Mouse (Mus musculus) hindbrain, postnatal 0 days (tissue): ENCODE data around the gene Pnrc2. TPM values are rescaled to one million over a fixed set of nuclear protein-coding genes. Genes with fewer than 3 reads are reported as not detected.

Experiments
- ATAC-seq: fragments of 200-750 bp; cut with Nextera tagmentation; 2 replicates; pipeline ENCODE4 v1.8.0; 2017; ENCODE audit warnings: mild to moderate bottlenecking, moderate TSS enrichment, moderate library complexity
- DNase-seq: peaks from one replicate; pipeline ENCODE4 v3.0.0-alpha.2; 2015; ENCODE audit warnings: low spot score
- H3K27ac ChIP-seq: fragments of 300-500 bp; sonication (generic); 2 replicates; pipeline ENCODE4 v1.5.1; 2014; ENCODE audit warnings: mild to moderate bottlenecking
- H3K27me3 ChIP-seq: fragments of 300-500 bp; sonication (generic); 2 replicates; pipeline ENCODE4 v1.6.1; 2014; ENCODE audit warnings: low read length, mixed read lengths; ENCODE audit not compliant: insufficient read depth
- H3K36me3 ChIP-seq: fragments of 300-500 bp; sonication (generic); 2 replicates; pipeline ENCODE4 v1.6.1; 2014; ENCODE audit warnings: low read length, mixed read lengths; ENCODE audit not compliant: insufficient read depth
- H3K4me1 ChIP-seq: fragments of 300-500 bp; sonication (generic); 2 replicates; pipeline ENCODE4 v1.6.1; 2014; ENCODE audit warnings: antibody characterized with exemption, low read length, mixed read lengths; ENCODE audit not compliant: insufficient read depth
- H3K4me2 ChIP-seq: fragments of 300-500 bp; sonication (generic); 2 replicates; pipeline ENCODE4 v1.6.1; 2014; ENCODE audit warnings: low read depth, mild to moderate bottlenecking, low read length, moderate library complexity, mixed read lengths
- H3K4me3 ChIP-seq: fragments of 300-500 bp; sonication (generic); 2 replicates; pipeline ENCODE4 v1.5.1; 2014; ENCODE audit warnings: low read length
- H3K9ac ChIP-seq: fragments of 300-500 bp; sonication (generic); replicated peaks from 2 replicates; pipeline ENCODE4 v1.6.1; 2014; ENCODE audit warnings: mild to moderate bottlenecking, low read length, moderate library complexity, mixed read lengths
- H3K9me3 ChIP-seq: fragments of 300-500 bp; sonication (generic); 2 replicates; pipeline ENCODE4 v1.6.1; 2016; ENCODE audit warnings: low read length, mixed read lengths
- CTCF ChIP-seq: IDR thresholded peaks from 2 replicates; pipeline ENCODE4 v1.5.1; 2016; ENCODE audit warnings: antibody characterized with exemption, control low read depth, low read depth
- WGBS: fragments of 180-500 bp; shearing (Covaris S2); extraction: QIAGEN DNeasy Blood & Tissue Kit; methylation state at CpG from one replicate; pipeline ENCODE4 v1.1.7; 2014; 5-methylcytosine and 5-hydroxymethylcytosine counted together
- polyA plus RNA-seq: library from polyadenylated mRNA; unstranded; fragments of >200 nt; fragmentation: Nextera tagmentation; extraction: Ambion mirVana; gene quantifications from 2 replicates; pipeline ENCODE4 v1.2.1, GENCODE M21; 2015
- total RNA-seq: library from RNA; depleted of rRNA; stranded (reverse); fragments of >200 nt; gene quantifications from 2 replicates; pipeline ENCODE4 v1.2.3, GENCODE M21; 2014

Gene Pnrc2
- total and polyA plus RNA-seq, 2 experiments from 2014 or later: 54.9 to 81.7 TPM

- DNase-seq (no peak), ATAC-seq (no peak)
- Histone ChIP-seq H3K27me3 (no peaks in the 10 kb centered on the region), H3K4me2 (no peak overlapping the region), H3K27ac (no peak overlapping the region), H3K9ac (no peak overlapping the region), H3K36me3 (no peaks in the 10 kb centered on the region), H3K9me3 (no peaks in the 10 kb centered on the region), H3K4me1 (0 out of 2 replicates have a peak, but pooled peaks cover 4% of the 10 kb centered on the region), H3K4me3 (no peak overlapping the region)
- WGBS: 77% methylated on average over 21 of the region's 21 CpGs
- TF ChIP-seq CTCF: no peak
These were observed 34.2 kb downstream of the Pnrc2 start for GRCm38 (mm10) chr4:135839293-135840011.

- peaks cover 9% of the 10 kb centered on the region; the same call in 1 of the 2 replicates for H3K4me1 ChIP-seq
- ATAC-seq: no peak
- no peak overlapping the region for H3K4me2 ChIP-seq
- no peak overlapping the region for H3K27ac ChIP-seq
- 85% methylated on average over 3 of the region's 3 CpGs for WGBS
- H3K36me3 ChIP-seq: no peaks in the 10 kb centered on the region
- H3K9ac ChIP-seq: no peak overlapping the region
- TF ChIP-seq CTCF: no peak
- no peaks in the 10 kb centered on the region for H3K9me3 ChIP-seq
- DNase-seq: no peak
- H3K27me3 ChIP-seq: no peaks in the 10 kb centered on the region
- no peak overlapping the region for H3K4me3 ChIP-seq
These were observed 34.7 kb downstream of the Pnrc2 start for GRCm38 (mm10) chr4:135838925-135839292.

- Histone ChIP-seq H3K27me3 (no peaks in the 10 kb centered on the region), H3K36me3 (no peaks in the 10 kb centered on the region), H3K9me3 (no peaks in the 10 kb centered on the region), H3K4me2 (no peak overlapping the region), H3K4me1 (peaks cover 18% of the 10 kb centered on the region; the same call in 1 of the 2 replicates), H3K27ac (peak overlapping the region; percentile 75), H3K9ac (no peak overlapping the region), H3K4me3 (no peak overlapping the region)
- TF ChIP-seq CTCF: no peak
- DNase-seq: peak; percentile 18
- 81% methylated on average over 8 of the region's 8 CpGs for whole genome bisulfite sequencing
- 0 out of 2 replicates have a peak, but pooled peaks have one; percentile 27 for ATAC-seq
These were observed 39.4 kb downstream of the Pnrc2 start for GRCm38 (mm10) chr4:135834124-135834717.

GRCm38 (mm10) chr4:135833301-135834123 is 40.1 kb downstream of the Pnrc2 start:
- Histone ChIP-seq H3K27me3 (no peaks in the 10 kb centered on the region), H3K4me3 (no peak overlapping the region), H3K36me3 (no peaks in the 10 kb centered on the region), H3K4me2 (no peak overlapping the region), H3K4me1 (peaks cover 22% of the 10 kb centered on the region; the same call in 1 of the 2 replicates), H3K9me3 (no peaks in the 10 kb centered on the region), H3K27ac (peak overlapping the region; percentile 75), H3K9ac (no peak overlapping the region)
- DNase-seq (peak; percentile 78), ATAC-seq (peak; percentile 82)
- WGBS: 33% methylated on average over 12 of the region's 12 CpGs
- no peak for TF ChIP-seq CTCF

- 56% methylated on average over 11 of the region's 11 CpGs for WGBS
- H3K9ac ChIP-seq: no peak overlapping the region
- DNase-seq (no peak), ATAC-seq (no peak)
- no peak for TF ChIP-seq CTCF
- no peak overlapping the region for H3K4me2 ChIP-seq
- no peaks in the 10 kb centered on the region for H3K27me3 ChIP-seq
- peak overlapping the region; percentile 32; the same call in 1 of the 2 replicates for H3K27ac ChIP-seq
- no peaks in the 10 kb centered on the region for H3K36me3 ChIP-seq
- no peaks in the 10 kb centered on the region for H3K9me3 ChIP-seq
- no peak overlapping the region for H3K4me3 ChIP-seq
- peaks cover 24% of the 10 kb centered on the region; the same call in 1 of the 2 replicates for H3K4me1 ChIP-seq
These were observed 41.6 kb downstream of the Pnrc2 start for GRCm38 (mm10) chr4:135832070-135832469.

- WGBS: 9% methylated on average over 11 of the region's 11 CpGs
- Histone ChIP-seq H3K9me3 (no peaks in the 10 kb centered on the region), H3K4me2 (peak overlapping the region; percentile 31), H3K4me1 (peaks cover 15% of the 10 kb centered on the region; the same call in 1 of the 2 replicates), H3K36me3 (no peaks in the 10 kb centered on the region), H3K9ac (no peak overlapping the region), H3K4me3 (no peak overlapping the region), H3K27me3 (no peaks in the 10 kb centered on the region), H3K27ac (peak overlapping the region; percentile 37)
- ATAC-seq (peak; percentile 43; the same call in 1 of the 2 replicates), DNase-seq (peak; percentile 68)
- TF ChIP-seq CTCF: no peak
These were observed 45.2 kb downstream of the Pnrc2 start for GRCm38 (mm10) chr4:135828491-135828890.
